Mouse (Mus musculus) liver, embryonic 14 days (tissue): Measurements from ENCODE around the gene Mphosph6. TPM values are rescaled to one million over a fixed set of nuclear protein-coding genes. Genes with fewer than 3 reads are reported as not detected.

Experiments used
- polyA plus RNA-seq: library from polyadenylated mRNA; depleted of rRNA; stranded (reverse); fragments of >200 nt; gene quantifications from 2 replicates; pipeline ENCODE4 v1.2.3, GENCODE M21; 2012; rRNA removed

The Mphosph6 gene
- 27.5 and 28.6 TPM in 2 replicates for polyA plus RNA-seq

GRCm38 (mm10) chr8:117801443-117802298, at the start of gene Mphosph6:
Gene Mphosph6 (minus strand): TSS chr8:117801943.

Other genes with a start within 250 kb of the Mphosph6 start
- 1.5 and 1.8 TPM in 2 replicates for gene Sdr42e1, start 128.3 kb downstream of the Mphosph6 start, polyA plus RNA-seq
- gene Hsd17b2, start 100.0 kb downstream of the Mphosph6 start, polyA plus RNA-seq, result 32.8 and 35.0 TPM in 2 replicates